Mouse (Mus musculus): ENCODE data around the gene Fam219a.

DNA sequence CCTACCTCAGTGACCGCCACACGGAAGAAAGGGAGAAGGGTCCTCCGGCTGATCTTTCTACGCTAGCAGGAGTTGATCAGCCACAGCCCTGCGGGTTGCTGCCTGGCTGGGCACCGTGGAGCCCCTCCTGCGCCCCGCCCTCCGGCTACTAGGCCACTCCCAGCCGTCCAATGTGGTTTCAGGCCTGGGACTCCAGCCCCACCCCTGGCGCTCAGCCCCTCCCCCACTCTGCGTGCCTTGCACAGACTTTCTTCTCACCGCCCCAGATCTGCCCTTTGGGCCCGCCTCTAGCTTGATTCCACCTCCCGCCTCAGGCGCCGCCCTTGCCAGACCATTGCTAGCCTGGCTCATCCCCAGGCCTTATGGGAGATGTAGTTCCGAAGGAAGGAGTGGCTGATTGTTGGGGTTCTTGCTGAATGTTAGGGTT lies 66.3 kb downstream of the Fam219a start, which contains the start of gene AI464131:
- TF ChIP-seq CTCF (IDR thresholded peaks at IDR 0.05) (peak; percentile 25), EP300 (IDR thresholded peaks at IDR 0.05; ENCODE audit: insufficient read depth, low read depth, low read length) (0 out of 2 replicates have a peak, but pooled peaks have one; percentile 42)
